Mouse (Mus musculus) C2C12 (cell line): ENCODE measurements around the gene Pak2. TPM values are rescaled to one million over a fixed set of nuclear protein-coding genes. Genes with fewer than 3 reads are reported as not detected.
"Not testable (repeated sequence)": the region's sequence is repeated elsewhere in the genome, so short reads cannot be mapped to it uniquely, and the experiment has no call there.

ENCODE experiments used
- H3K27me3 ChIP-seq: one replicate; pipeline ENCODE4 v1.6.1; 2011; ENCODE audit not compliant: control insufficient read depth, insufficient read depth, insufficient read length
- H3K36me3 ChIP-seq: one replicate; pipeline ENCODE4 v1.6.1; 2011; ENCODE audit not compliant: control insufficient read depth, insufficient read depth
- H3K4me3 ChIP-seq: one replicate; pipeline ENCODE4 v1.5.1; 2011; ENCODE audit warnings: mild to moderate bottlenecking, control low read depth; ENCODE audit not compliant: poor library complexity, insufficient read depth, severe bottlenecking
- H3K79me2 ChIP-seq: one replicate; pipeline ENCODE4 v1.6.1; 2011; ENCODE audit not compliant: control insufficient read depth, insufficient read depth
- H3K79me3 ChIP-seq: one replicate; pipeline ENCODE4 v1.6.1; 2011; ENCODE audit warnings: low read depth, control low read depth
- H3ac ChIP-seq: one replicate; pipeline ENCODE3; 2011; ENCODE audit warnings: low read depth; ENCODE audit not compliant: control insufficient read depth, insufficient read length
- CEBPB ChIP-seq: IDR thresholded peaks from one replicate; pipeline ENCODE4 v1.6.1; 2011; ENCODE audit warnings: low read depth, mild to moderate bottlenecking, control low read depth, moderate library complexity
- CTCF ChIP-seq: IDR thresholded peaks from one replicate; pipeline ENCODE4 v1.5.1; 2011; ENCODE audit not compliant: control insufficient read depth, insufficient read depth, insufficient read length
- FOSL1 ChIP-seq: IDR thresholded peaks from one replicate; pipeline ENCODE4 v1.8.0; 2011; ENCODE audit warnings: mild to moderate bottlenecking, low read length; ENCODE audit not compliant: poor library complexity, insufficient read depth, severe bottlenecking
- MAX ChIP-seq: IDR thresholded peaks from one replicate; pipeline ENCODE4 v1.6.1; 2011; ENCODE audit warnings: mild to moderate bottlenecking, control low read depth
- MYOD1 ChIP-seq: IDR thresholded peaks from one replicate; pipeline ENCODE4 v1.6.1; 2011; ENCODE audit warnings: low read depth; ENCODE audit not compliant: control insufficient read depth, insufficient read length
- MYOG ChIP-seq: IDR thresholded peaks from one replicate; pipeline ENCODE4 v1.6.1; 2011; ENCODE audit not compliant: control insufficient read depth, insufficient read length; ENCODE audit errors: extremely low read depth
- USF1 ChIP-seq: IDR thresholded peaks from one replicate; pipeline ENCODE4 v1.6.1; 2011; ENCODE audit warnings: low read depth, mild to moderate bottlenecking, control low read depth, moderate library complexity
- polyA plus RNA-seq: library from polyadenylated mRNA; unstranded; fragments of >200 nt; fragmentation: generic; extraction: Trizol; gene quantifications from one replicate; pipeline ENCODE4 v1.2.1, GENCODE M21; 2012; ENCODE audit warnings: missing spikeins

Pak2 gene
- polyA plus RNA-seq, 1 experiment, result 16.4 TPM

DNA sequence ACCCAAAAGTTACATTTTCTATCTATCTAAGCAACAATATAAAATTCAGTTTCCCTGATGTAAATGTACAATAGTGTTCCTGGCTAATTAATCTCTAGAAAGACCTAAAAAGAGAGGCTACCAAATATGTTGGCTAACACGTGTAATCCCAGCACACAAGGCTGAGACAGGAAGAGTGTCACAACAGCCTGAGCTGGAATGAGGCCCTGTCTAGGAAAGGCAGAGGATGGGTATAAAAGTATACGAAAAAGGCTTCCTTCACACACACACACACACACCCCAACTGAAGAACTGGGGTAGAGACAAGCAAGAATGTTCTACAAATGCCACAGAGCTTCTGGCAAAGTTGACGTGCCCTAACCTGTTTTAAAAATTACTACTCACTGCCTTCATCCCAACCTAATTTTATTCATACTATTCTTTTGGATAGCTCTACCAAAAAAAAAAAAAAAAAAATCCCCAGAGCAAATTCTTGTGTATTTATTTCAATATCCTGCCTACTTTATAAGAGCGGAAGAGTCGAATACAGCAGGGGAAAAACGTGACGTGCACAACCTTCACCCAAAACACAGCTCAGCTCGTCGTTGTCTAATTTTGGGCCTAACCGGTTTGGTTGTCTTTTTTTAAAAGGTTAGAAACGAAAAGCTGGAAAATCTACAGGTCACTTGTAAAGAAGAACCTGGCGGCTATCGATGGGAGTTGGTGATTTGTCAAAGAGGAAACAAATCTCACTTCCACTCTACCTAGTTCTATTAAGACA is 1.3 kb downstream of the Pak2 start:
- Histone ChIP-seq H3K4me3 (peak overlapping the region; percentile 60), H3K36me3 (no peaks in the 10 kb centered on the region), H3K79me2 (peaks cover 64% of the 10 kb centered on the region)

DNA sequence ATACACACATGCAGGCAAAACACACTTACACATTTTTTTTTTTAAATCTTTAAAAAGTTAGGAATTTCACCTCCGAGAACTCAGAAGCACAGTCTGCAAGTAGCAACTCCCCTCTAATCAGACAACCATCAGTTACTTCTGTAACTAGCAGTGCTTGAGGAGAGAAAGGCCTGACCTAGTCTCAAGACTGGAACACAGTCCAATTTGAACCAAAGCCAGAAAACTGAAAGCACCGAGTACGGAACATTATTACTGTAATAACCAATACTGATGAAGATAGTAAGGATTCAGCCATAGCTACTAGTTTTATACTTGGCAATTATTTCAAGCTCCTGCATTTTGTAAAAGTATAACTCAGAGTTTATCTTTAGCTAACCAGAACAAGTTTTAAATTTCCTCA is 2.7 kb downstream of the Pak2 start:
- Histone ChIP-seq H3K4me3 (no peak overlapping the region), H3K27me3 (no peaks in the 10 kb centered on the region), H3K36me3 (no peaks in the 10 kb centered on the region), H3K79me3 (peaks cover 73% of the 10 kb centered on the region), H3K79me2 (peaks cover 78% of the 10 kb centered on the region), H3ac (no peak overlapping the region)
- TF ChIP-seq USF1, result no peak
- TF ChIP-seq MYOD1, result no peak
- TF ChIP-seq CEBPB, result no peak
- TF ChIP-seq CTCF, result no peak
- no peak for TF ChIP-seq FOSL1
- no peak for TF ChIP-seq MYOG
- no peak for TF ChIP-seq MAX

More for the DNA sequence above, 1.3 kb downstream of the Pak2 start:
- TF ChIP-seq USF1, result no peak
- no peak for TF ChIP-seq CTCF
- no peak for TF ChIP-seq MYOG
- TF ChIP-seq MAX, result no peak
- TF ChIP-seq MYOD1, result no peak
- no peak for TF ChIP-seq CEBPB
- no peak for TF ChIP-seq FOSL1
- H3K27me3 ChIP-seq, result no peaks in the 10 kb centered on the region
- H3K79me3 ChIP-seq, result peaks cover 60% of the 10 kb centered on the region
- peak overlapping the region; percentile 84 for H3ac ChIP-seq

DNA sequence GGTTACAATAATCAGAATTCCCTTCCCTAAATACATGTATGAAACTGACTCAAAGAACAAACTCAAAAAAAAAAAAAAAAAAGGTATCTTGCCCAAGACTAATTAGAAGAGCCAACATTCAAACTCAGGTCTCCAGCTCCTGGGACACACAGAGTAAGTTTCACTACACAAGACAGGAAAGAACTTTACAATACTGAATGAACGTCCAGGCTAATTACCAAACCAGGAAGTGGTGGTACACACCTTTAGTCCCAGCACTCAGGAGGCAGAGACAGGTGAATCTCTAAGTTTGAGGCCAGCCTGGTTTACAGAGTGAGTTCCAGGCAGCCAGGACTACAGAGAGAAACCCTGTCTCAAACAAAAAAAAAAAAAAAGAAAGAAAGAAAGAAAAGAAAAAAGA is 3.4 kb downstream of the Pak2 start:
- H3ac ChIP-seq, result no peak overlapping the region
- H3K36me3 ChIP-seq, result no peaks in the 10 kb centered on the region
- no peak overlapping the region for H3K4me3 ChIP-seq
- peaks cover 80% of the 10 kb centered on the region for H3K79me3 ChIP-seq
- TF ChIP-seq MYOD1 (no peak), MYOG (no peak), USF1 (no peak), CEBPB (no peak), MAX (no peak), CTCF (no peak), FOSL1 (no peak)
- H3K79me2 ChIP-seq, result peaks cover 84% of the 10 kb centered on the region
- no peaks in the 10 kb centered on the region for H3K27me3 ChIP-seq

DNA sequence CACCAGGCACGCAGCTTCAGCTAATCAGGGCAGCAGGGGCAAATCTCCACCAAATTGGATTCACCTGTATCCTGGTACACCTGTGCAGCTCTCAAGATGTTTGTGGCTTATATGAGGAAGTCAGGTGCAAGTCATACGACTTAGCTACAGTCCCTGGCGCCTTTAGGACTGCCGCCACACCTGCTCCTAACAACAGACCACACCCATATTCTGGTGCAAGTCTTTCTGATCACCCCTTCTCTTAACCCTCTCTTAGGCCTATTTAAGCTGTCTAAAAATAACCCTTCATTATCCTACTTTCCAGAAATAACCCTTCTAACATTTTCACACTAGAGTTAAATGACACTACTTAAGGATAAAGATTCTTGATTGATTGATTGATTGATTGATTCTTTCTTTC is 9.1 kb downstream of the Pak2 start:
- not testable (repeated sequence) for H3K27me3 ChIP-seq, H3ac ChIP-seq, H3K36me3 ChIP-seq, H3K4me3 ChIP-seq
- peaks cover 99% of the 10 kb centered on the region for H3K79me2 ChIP-seq
- peaks cover 95% of the 10 kb centered on the region for H3K79me3 ChIP-seq

DNA sequence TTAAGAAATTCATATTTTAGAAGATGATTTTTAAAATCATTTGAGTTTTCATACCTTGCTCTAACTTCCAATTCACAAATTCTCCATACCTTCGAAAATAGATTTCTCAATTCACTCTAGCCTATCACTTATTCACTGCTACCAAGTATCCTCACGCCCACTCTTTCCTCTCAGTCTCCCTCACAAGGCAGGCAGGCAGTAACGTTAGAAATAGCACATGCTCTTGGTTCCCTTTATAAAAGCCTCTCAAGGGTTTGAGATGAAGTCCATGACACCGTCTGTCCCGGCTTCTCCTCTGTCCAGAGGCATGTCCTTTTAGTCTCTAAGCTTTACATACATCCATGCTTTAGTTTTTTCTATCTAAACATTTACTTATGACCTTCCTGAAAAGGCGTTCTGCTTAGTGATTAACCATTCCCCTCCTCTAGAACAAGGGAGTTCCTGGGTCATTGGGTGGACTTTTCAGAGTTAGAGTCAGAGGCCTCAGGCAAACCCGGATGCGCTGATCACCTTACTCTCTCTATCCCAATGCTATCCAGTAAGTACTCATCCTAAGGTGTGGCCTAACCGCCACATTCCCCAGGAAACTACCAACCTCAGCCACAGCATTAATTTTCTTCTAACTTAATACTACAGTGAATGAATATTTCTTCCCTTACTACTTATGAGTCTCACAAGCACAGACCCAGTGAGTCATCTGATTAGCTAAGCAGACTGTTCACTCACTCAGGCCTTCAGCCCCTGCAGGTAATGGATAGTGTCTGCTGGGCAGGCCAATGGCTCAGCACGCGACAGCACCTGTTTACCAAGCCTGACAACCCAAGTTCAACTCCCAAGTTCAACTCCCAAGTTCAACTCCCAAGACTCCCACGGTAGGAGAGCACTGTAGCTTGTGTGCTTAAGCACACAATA is 10.5 kb downstream of the Pak2 start:
- H3ac ChIP-seq, result no peak overlapping the region
- H3K4me3 ChIP-seq, result no peak overlapping the region
- H3K36me3 ChIP-seq, result no peaks in the 10 kb centered on the region
- peak; percentile 48 for TF ChIP-seq MYOD1
- no peak for TF ChIP-seq USF1
- TF ChIP-seq MYOG, result no peak
- no peak for TF ChIP-seq MAX
- TF ChIP-seq FOSL1, result no peak
- TF ChIP-seq CTCF, result no peak
- peaks cover 99% of the 10 kb centered on the region for H3K79me2 ChIP-seq
- H3K79me3 ChIP-seq, result peaks cover 95% of the 10 kb centered on the region
- H3K27me3 ChIP-seq, result no peaks in the 10 kb centered on the region

DNA sequence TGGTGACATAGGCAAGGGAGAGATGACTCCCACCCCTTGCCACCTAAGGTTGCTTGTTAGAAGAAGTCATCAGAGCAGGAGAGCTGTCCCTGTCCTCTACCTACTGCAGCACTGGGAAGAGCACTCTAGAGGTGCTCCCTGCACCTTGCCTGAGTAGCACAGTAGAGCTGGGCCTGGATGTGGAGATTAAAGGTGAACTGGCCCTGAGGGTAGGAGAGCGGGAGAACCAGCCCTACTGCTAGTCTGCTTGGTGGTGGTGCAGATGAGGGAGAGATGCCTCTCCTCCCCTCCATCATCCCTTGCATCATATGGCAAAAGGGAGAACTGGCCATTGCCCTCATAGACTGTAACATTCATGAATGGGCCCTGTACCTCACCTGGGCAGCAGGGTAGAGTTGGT is 12.2 kb downstream of the Pak2 start:
- H3K27me3 ChIP-seq, result no peaks in the 10 kb centered on the region
- peaks cover 94% of the 10 kb centered on the region for H3K79me3 ChIP-seq
- H3K79me2 ChIP-seq, result peaks cover 99% of the 10 kb centered on the region
- H3K4me3 ChIP-seq, result no peak overlapping the region
- no peaks in the 10 kb centered on the region for H3K36me3 ChIP-seq
- no peak for TF ChIP-seq USF1
- TF ChIP-seq MYOD1, result no peak
- no peak for TF ChIP-seq MAX
- TF ChIP-seq CTCF, result no peak
- TF ChIP-seq CEBPB, result no peak
- no peak for TF ChIP-seq FOSL1
- TF ChIP-seq MYOG, result no peak
- H3ac ChIP-seq, result no peak overlapping the region
